Mouse (Mus musculus) small intestine, adult 2 months (tissue): ENCODE data around the gene Cnih2. TPM values are rescaled to one million over a fixed set of nuclear protein-coding genes. Genes with fewer than 3 reads are reported as not detected.

Source experiments
- H3K27ac ChIP-seq: fragments of 200-500 bp; 2 replicates; pipeline ENCODE4 v1.5.1; 2012; ENCODE audit warnings: low read depth, low read length, control low read depth, inconsistent platforms; ENCODE audit not compliant: insufficient read depth
- H3K27me3 ChIP-seq: fragments of 200-500 bp; 2 replicates; pipeline ENCODE4 v1.6.1; 2012; ENCODE audit warnings: mild to moderate bottlenecking, moderate library complexity, low read length, inconsistent platforms; ENCODE audit not compliant: control insufficient read depth, insufficient read depth
- H3K36me3 ChIP-seq: fragments of 200-500 bp; 2 replicates; pipeline ENCODE4 v1.6.1; 2012; ENCODE audit warnings: mild to moderate bottlenecking, low read length, control low read depth, inconsistent platforms; ENCODE audit not compliant: control insufficient read depth, insufficient read depth
- H3K4me1 ChIP-seq: fragments of 200-500 bp; 2 replicates; pipeline ENCODE4 v1.6.1; 2012; ENCODE audit warnings: low read length, inconsistent platforms, mixed read lengths; ENCODE audit not compliant: control insufficient read depth, insufficient read depth, insufficient read length
- H3K4me3 ChIP-seq: fragments of 200-500 bp; 2 replicates; pipeline ENCODE4 v1.5.1; 2012; ENCODE audit warnings: low read depth, mild to moderate bottlenecking, control low read depth, inconsistent platforms, low read length, moderate library complexity
- CTCF ChIP-seq: fragments of 200-500 bp; IDR thresholded peaks from 2 replicates; pipeline ENCODE4 v1.5.1; 2012; ENCODE audit warnings: low read depth, mild to moderate bottlenecking, control low read depth, inconsistent platforms, low read length, moderate library complexity, mixed read lengths; ENCODE audit not compliant: insufficient replicate concordance, insufficient read length; ENCODE audit errors: extremely low read depth
- POLR2A ChIP-seq: fragments of 200-500 bp; IDR thresholded peaks from 2 replicates; pipeline ENCODE4 v1.6.1; 2012; ENCODE audit warnings: low read depth, mild to moderate bottlenecking, control low read depth, inconsistent platforms, low read length, moderate library complexity
- WGBS: fragments of 180-500 bp; shearing (Covaris S2); methylation state at CpG from one replicate; pipeline ENCODE4 v1.1.7; 2018; 5-methylcytosine and 5-hydroxymethylcytosine counted together
- polyA plus RNA-seq: library from polyadenylated mRNA; depleted of rRNA; stranded (reverse); fragments of >200 nt; gene quantifications from 2 replicates; pipeline ENCODE4 v1.2.3, GENCODE M21; 2012; rRNA removed

The Cnih2 gene
- polyA plus RNA-seq: 1.3 and 1.5 TPM in 2 replicates

DNA sequence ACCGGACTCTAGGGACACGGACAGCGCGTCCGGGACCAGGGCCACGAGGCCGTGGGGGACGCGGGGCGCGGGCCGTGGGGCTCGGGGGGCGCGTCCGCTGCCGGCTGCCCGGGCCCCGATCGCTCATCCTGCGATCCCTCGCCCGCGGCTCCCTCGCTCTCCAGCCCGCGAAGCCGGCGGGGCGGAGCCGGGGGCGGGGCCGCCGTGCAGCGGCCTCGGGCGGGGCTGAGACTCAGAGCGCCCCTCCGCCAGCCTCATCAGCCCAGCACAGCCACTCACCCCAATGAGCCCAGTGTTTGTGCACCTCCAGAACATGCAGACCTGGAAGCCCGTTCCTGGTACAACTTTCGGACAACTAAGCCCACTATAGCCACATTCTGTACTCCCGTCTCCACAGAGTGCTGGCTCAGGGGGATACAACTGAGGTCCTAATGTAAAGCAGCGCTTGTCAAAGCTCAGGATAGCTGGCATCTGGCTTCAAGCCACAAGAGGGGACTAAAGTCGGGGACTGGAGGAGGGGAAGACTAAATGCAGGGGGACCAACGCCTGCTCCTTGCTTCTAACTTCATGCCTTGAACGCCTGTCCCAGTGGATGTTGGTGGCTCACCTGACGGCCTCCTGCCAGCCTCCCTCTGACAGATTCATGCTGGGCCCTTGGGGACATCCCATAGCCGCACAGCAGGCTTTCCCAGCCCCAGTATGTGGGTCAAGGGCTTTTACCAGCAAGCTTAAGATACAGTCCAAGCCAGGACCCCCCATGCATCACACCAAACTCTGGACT lies at the start of gene Cnih2:
Cnih2 (minus strand) TSS at position 159 of the 781 bp plus-strand sequence.
- peaks cover 5% of the 10 kb centered on the region; the same call in 1 of the 2 replicates for H3K4me1 ChIP-seq
- peaks cover 34% of the 10 kb centered on the region for H3K36me3 ChIP-seq
- WGBS: 9% methylated on average over 48 of the region's 48 CpGs
- H3K27me3 ChIP-seq: no peaks in the 10 kb centered on the region
- peak within 1 kb of the TSS; percentile 41 for H3K4me3 ChIP-seq
- TF ChIP-seq POLR2A (no peak), CTCF (no peak)
- H3K27ac ChIP-seq: no peak within 1 kb of the TSS

DNA sequence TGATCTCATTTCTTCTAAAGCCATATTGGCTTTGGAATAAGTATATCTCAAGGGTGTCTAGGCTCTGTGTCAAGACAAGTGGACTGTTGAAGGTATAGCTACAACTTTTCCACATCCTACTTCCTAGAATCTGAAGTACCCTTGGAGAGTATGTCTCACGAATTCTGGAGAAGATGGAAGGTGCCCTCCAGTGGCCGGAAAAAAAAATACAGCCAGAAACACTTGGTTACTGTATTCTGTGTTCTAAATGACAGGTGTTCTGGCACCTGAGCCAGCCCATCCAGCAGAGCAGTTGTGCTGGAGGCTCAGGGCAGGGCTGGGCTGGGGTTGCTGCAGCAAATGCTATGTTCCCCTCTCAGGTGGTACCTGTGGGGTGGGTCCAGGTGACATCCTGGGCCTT lies 41.3 kb upstream of the Cnih2 start:
- Histone ChIP-seq H3K36me3 (peaks cover 2% of the 10 kb centered on the region; the same call in 1 of the 2 replicates), H3K4me1 (no peaks in the 10 kb centered on the region), H3K27ac (no peak overlapping the region), H3K4me3 (no peak overlapping the region), H3K27me3 (no peaks in the 10 kb centered on the region)
- WGBS: 0% methylated on average over 2 of the region's 2 CpGs
- TF ChIP-seq POLR2A: no peak
- no peak for TF ChIP-seq CTCF

DNA sequence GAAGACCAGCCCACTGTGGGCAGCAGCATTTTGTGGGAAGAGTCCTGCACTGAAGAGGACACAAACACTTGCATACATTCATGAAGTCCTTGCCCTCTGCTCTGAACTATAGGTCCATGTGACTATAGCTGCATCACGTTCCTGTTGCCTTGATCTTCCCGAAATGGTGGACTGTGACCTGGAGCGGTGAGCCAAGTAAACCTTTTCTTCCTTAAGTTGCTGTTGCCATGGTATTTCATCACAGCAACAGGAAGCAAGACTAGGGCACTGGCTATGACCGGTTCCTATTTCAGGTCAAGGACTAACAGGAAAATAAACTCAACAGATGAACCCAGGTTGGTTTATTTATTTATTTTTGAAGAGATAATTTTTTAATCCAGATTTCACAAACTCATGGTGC lies 32.9 kb upstream of the Cnih2 start:
- no peaks in the 10 kb centered on the region for H3K27me3 ChIP-seq
- 23% methylated on average over 4 of the region's 4 CpGs for WGBS
- H3K36me3 ChIP-seq: peaks cover 3% of the 10 kb centered on the region; the same call in 1 of the 2 replicates
- H3K4me3 ChIP-seq: no peak overlapping the region
- TF ChIP-seq CTCF (no peak), POLR2A (no peak)
- H3K4me1 ChIP-seq: peaks cover 4% of the 10 kb centered on the region; the same call in 1 of the 2 replicates
- no peak overlapping the region for H3K27ac ChIP-seq

DNA sequence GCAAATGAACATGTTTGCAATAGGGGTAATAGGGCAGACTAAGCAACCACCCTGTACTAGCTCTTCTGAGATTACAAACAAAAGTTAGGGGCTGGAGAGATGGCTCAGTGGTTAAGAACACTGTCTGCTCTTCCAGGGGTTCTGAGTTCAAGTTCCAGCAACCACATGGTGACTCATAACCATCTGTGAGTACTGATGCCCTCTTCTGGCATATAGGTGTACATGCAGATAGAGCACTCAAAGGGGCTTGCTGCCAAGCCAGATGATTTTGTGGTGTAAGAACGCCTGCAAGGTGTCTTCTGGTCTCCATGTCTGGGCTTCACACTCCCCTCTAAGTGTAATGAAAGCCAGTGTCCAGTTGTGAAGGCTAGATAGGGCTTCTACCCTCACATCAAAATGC lies 31.4 kb upstream of the Cnih2 start:
- whole genome bisulfite sequencing: 46% methylated on average over 1 of the region's 1 CpGs
- Histone ChIP-seq H3K27me3 (no peaks in the 10 kb centered on the region), H3K36me3 (peaks cover 3% of the 10 kb centered on the region; the same call in 1 of the 2 replicates), H3K27ac (no peak overlapping the region), H3K4me1 (peaks cover 4% of the 10 kb centered on the region; the same call in 1 of the 2 replicates), H3K4me3 (no peak overlapping the region)
- TF ChIP-seq POLR2A (no peak), CTCF (no peak)

DNA sequence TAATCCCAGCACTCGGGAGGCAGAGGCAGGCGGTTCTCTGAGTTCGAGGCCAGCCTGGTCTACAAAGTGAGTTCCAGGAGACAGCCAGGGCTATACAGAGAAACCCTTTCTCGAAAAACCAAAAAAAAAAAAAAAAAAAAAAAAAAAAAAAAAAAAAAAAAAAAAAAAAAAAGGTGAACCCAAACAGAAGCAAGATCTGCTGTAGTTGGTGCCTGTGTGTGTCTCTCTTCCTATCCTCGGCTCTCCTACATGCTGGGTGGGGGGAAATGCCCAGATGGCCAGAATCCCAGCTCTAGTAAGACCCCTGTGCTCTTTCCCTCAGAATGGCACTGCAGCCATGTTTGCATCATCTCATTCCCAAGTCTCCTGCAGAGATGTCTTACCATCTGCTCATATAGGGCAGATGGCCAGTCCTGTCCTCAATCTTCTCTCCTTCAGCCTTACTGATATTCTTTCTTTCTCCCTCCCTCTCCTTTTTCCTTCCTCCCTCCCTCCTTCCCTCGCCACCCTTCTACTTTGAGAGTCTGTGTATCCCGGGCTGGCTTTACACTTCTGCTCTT lies 25.8 kb upstream of the Cnih2 start:
- Histone ChIP-seq H3K4me1 (no peaks in the 10 kb centered on the region), H3K27ac (no peak overlapping the region), H3K36me3 (no peaks in the 10 kb centered on the region), H3K4me3 (no peak overlapping the region), H3K27me3 (no peaks in the 10 kb centered on the region)
- TF ChIP-seq CTCF: no peak
- TF ChIP-seq POLR2A: no peak
- 63% methylated on average over 7 of the region's 7 CpGs for WGBS

DNA sequence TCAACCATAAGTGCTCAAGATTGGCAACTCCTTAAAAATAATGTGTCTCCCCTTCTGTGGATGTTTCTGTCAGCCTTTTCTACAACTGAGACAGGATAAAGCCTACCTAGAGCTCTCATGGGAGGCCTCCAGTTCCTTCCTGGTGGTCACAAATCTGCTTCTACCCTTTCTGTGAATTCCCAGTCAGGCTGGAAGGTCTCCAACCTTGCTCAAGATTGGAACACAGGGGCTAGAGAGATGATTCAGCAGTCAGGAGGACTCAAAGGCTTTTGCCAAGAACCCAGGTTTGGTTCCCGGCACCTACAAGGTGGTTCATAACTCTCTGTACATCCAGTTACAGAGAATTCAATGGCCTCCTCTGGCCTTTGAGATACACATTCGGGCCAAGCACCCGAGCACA lies 24.9 kb upstream of the Cnih2 start:
- Histone ChIP-seq H3K27me3 (no peaks in the 10 kb centered on the region), H3K4me1 (no peaks in the 10 kb centered on the region), H3K4me3 (no peak overlapping the region), H3K36me3 (no peaks in the 10 kb centered on the region), H3K27ac (no peak overlapping the region)
- TF ChIP-seq POLR2A (no peak), CTCF (no peak)
- WGBS: 87% methylated on average over 3 of the region's 3 CpGs

DNA sequence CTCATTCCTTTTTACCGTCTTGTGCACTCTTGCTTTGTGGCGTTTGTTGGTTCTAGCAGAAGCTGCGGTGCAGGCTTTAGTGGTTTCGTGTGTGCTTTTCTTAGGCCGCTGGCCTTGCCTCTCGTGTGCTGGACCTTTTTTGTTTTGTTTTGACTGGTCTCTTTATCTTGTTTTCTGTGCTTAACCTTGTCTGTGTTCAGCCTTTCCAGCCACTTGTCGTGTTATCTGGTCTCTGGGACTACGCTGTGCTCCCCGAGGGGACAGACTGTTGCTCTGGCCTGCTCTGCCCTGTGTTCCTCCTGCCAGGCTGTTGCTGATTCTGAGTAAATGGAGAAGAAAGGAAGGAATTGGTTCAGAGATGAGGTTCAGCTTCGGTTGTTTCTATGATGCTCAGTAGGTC lies 24.2 kb upstream of the Cnih2 start:
- Histone ChIP-seq H3K4me1 (no peaks in the 10 kb centered on the region), H3K36me3 (no peaks in the 10 kb centered on the region), H3K27ac (no peak overlapping the region), H3K4me3 (no peak overlapping the region), H3K27me3 (no peaks in the 10 kb centered on the region)
- TF ChIP-seq CTCF (no peak), POLR2A (no peak)
- WGBS: 77% methylated on average over 10 of the region's 10 CpGs
